In genomic region chr6:40479705-40480104, GRCm38 (mm10) we compare ENCODE assay signal across 16 mouse cellular contexts. TPM values are rescaled to one million over a fixed set of nuclear protein-coding genes. Genes with fewer than 3 reads are reported as not detected.
DNase-seq lines count a peak whose midpoint lies in the region; ATAC-seq and TF ChIP-seq lines count a peak whose summit lies in the region.
"Had no signal": no experiment of that assay in that cellular context is flagged by ENCODE, and none has a peak within 500 bp of the region (broad histone marks: within the 10 kb centered on the region; RNA-seq: fewer than 3 reads in every experiment).

No protein-coding gene starts in this region.

- 75% methylated on average over 1 of the region's 1 CpGs for WGBS in forebrain, postnatal 0 days
- WGBS in forebrain, embryonic 10.5 days: 98% methylated on average over 1 of the region's 1 CpGs
- 81% methylated on average over 1 of the region's 1 CpGs for WGBS in lung, embryonic 14.5 days

- no peak overlapping the region for H3K9ac ChIP-seq in forebrain, postnatal 0 days
- H3K9ac ChIP-seq in lung, embryonic 14.5 days: no peak overlapping the region
- H3K9ac ChIP-seq: forebrain, embryonic 15.5 days; lung, embryonic 15.5 days had no signal

- no peaks in the 10 kb centered on the region for H3K27me3 ChIP-seq in forebrain, postnatal 0 days (ENCODE audit: insufficient read depth, low read length)
- no peaks in the 10 kb centered on the region for H3K27me3 ChIP-seq in forebrain, embryonic 10.5 days (ENCODE audit: poor library complexity, severe bottlenecking)
- H3K27me3 ChIP-seq in lung, embryonic 14.5 days (ENCODE audit: insufficient read depth, low read length): no peaks in the 10 kb centered on the region
- H3K27me3 ChIP-seq: forebrain, embryonic 15.5 days; lung, embryonic 15.5 days had no signal

- no peak overlapping the region for H3K4me3 ChIP-seq in forebrain, postnatal 0 days (ENCODE audit: low read depth, low read length)
- H3K4me3 ChIP-seq in forebrain, embryonic 10.5 days: no peak overlapping the region
- no peak overlapping the region for H3K4me3 ChIP-seq in lung, embryonic 14.5 days (ENCODE audit: low read depth, low read length)
- H3K4me3 ChIP-seq: forebrain, embryonic 15.5 days; heart, embryonic 10.5 days; lung, embryonic 15.5 days had no signal

- no peak overlapping the region for H3K27ac ChIP-seq in forebrain, postnatal 0 days (ENCODE audit: low read depth, low read length)
- H3K27ac ChIP-seq in forebrain, embryonic 10.5 days: no peak overlapping the region
- no peak overlapping the region for H3K27ac ChIP-seq in lung, embryonic 14.5 days (ENCODE audit: low read depth)
- H3K27ac ChIP-seq: forebrain, embryonic 15.5 days; heart, embryonic 10.5 days; lung, embryonic 15.5 days had no signal

- DNase-seq in forebrain, postnatal 0 days: peak; percentile 59
- DNase-seq in forebrain, embryonic 10.5 days (ENCODE audit: extremely low spot score, low spot score): no peak
- peak; percentile 73 for DNase-seq in lung, embryonic 14.5 days
- DNase-seq in lung, postnatal 10 days: no peak
- DNase-seq in brain, adult 2 months (ENCODE audit: low read depth, low spot score): peak; percentile 40
- peak; percentile 9 for DNase-seq in retina, postnatal 1 day
- DNase-seq in frontal cortex, postnatal 10 days (ENCODE audit: low spot score in 2 of 2): no peak
- no peak for DNase-seq in adrenal gland, postnatal 4 days (ENCODE audit: low spot score in 2 of 2)
- DNase-seq: adrenal gland, postnatal 14 days; cerebellum, postnatal 25 days had no signal

- peaks cover 62% of the 10 kb centered on the region for H3K36me3 ChIP-seq in forebrain, postnatal 0 days (ENCODE audit: insufficient read depth)
- peaks cover 92% of the 10 kb centered on the region for H3K36me3 ChIP-seq in forebrain, embryonic 10.5 days (replicated peaks)
- H3K36me3 ChIP-seq in lung, embryonic 14.5 days (ENCODE audit: insufficient read depth): peaks cover 68% of the 10 kb centered on the region

- no peaks in the 10 kb centered on the region for H3K4me1 ChIP-seq in forebrain, postnatal 0 days (ENCODE audit: insufficient read depth)
- no peaks in the 10 kb centered on the region for H3K4me1 ChIP-seq in forebrain, embryonic 10.5 days
- H3K4me1 ChIP-seq in lung, embryonic 14.5 days (ENCODE audit: insufficient read depth): no peaks in the 10 kb centered on the region
- H3K4me1 ChIP-seq: forebrain, embryonic 15.5 days; heart, embryonic 10.5 days; lung, embryonic 15.5 days had no signal

- ATAC-seq in forebrain, postnatal 0 days: no peak
- no peak for ATAC-seq in lung, embryonic 14.5 days (ENCODE audit: insufficient read depth)
- ATAC-seq: forebrain, embryonic 15.5 days had no signal

- H3K4me2 ChIP-seq in forebrain, postnatal 0 days (ENCODE audit: low read depth): no peak overlapping the region
- no peak overlapping the region for H3K4me2 ChIP-seq in lung, embryonic 14.5 days
- H3K4me2 ChIP-seq: forebrain, embryonic 15.5 days; lung, embryonic 15.5 days had no signal

- peak; percentile 54 for TF ChIP-seq CTCF in forebrain, postnatal 0 days (IDR thresholded peaks at IDR 0.05; ENCODE audit: low read depth)
- peak; percentile 22; the same call in 1 of the 2 replicates for TF ChIP-seq CTCF in lung, embryonic 14.5 days (IDR thresholded peaks at IDR 0.05; ENCODE audit: low read depth)

- H3K9me3 ChIP-seq in forebrain, postnatal 0 days (ENCODE audit: low read length): no peaks in the 10 kb centered on the region
- H3K9me3 ChIP-seq in forebrain, embryonic 10.5 days: no peaks in the 10 kb centered on the region
- H3K9me3 ChIP-seq in lung, embryonic 14.5 days (ENCODE audit: low read depth, low read length): no peaks in the 10 kb centered on the region
- H3K9me3 ChIP-seq: forebrain, embryonic 15.5 days; heart, embryonic 10.5 days; lung, embryonic 15.5 days had no signal

RNA-seq across cellular contexts. Expression of gene Ssbp1, which starts 8.6 kb away (rescaled TPM):
- 25.3 and 29.9 TPM in 2 replicates for total RNA-seq in forebrain, postnatal 0 days (2014; rRNA removed)
- 77.2 and 83.1 TPM in 2 replicates for polyA plus RNA-seq in forebrain, postnatal 0 days (2015; fragmentation: Nextera tagmentation; extraction: Ambion mirVana)
- 237 and 245 TPM in 2 replicates for polyA plus RNA-seq in forebrain, embryonic 10.5 days (2016; fragmentation: Nextera tagmentation; extraction: Ambion mirVana)
- polyA plus RNA-seq in lung, embryonic 14.5 days (2014; fragmentation: Nextera tagmentation; extraction: Ambion mirVana): 136 and 143 TPM in 2 replicates
- 10 to 100 TPM; 72.0 to 75.3 TPM for total RNA-seq in adrenal gland, postnatal 4 days (2021)

RNA-seq across cellular contexts. Expression of gene Tas2r137, which starts 11.3 kb away (rescaled TPM):
- total RNA-seq in forebrain, postnatal 0 days (2014; rRNA removed): 0.14 and 0.38 TPM in 2 replicates
- not detected in 2 replicates for polyA plus RNA-seq in forebrain, postnatal 0 days (2015; fragmentation: Nextera tagmentation; extraction: Ambion mirVana)
- polyA plus RNA-seq in forebrain, embryonic 10.5 days (2016; fragmentation: Nextera tagmentation; extraction: Ambion mirVana): not detected in 2 replicates
- not detected in 2 replicates for polyA plus RNA-seq in lung, embryonic 14.5 days (2014; fragmentation: Nextera tagmentation; extraction: Ambion mirVana)
- total RNA-seq in adrenal gland, postnatal 4 days (2021): not detected
- total RNA-seq: adrenal gland, postnatal 14 days had no signal
- polyA plus RNA-seq: forebrain, embryonic 15.5 days; heart, embryonic 10.5 days; intestine, embryonic 14.5 days; lung, embryonic 15.5 days; thymus, postnatal 0 days had no signal

RNA-seq across cellular contexts. Expression of gene Tas2r108, which starts 13.6 kb away (rescaled TPM):
- total RNA-seq in forebrain, postnatal 0 days (2014; rRNA removed): 1.8 TPM in 1 of 2 replicates, not detected in the other
- polyA plus RNA-seq in forebrain, postnatal 0 days (2015; fragmentation: Nextera tagmentation; extraction: Ambion mirVana): not detected in 2 replicates
- 0.19 and 0.21 TPM in 2 replicates for polyA plus RNA-seq in forebrain, embryonic 10.5 days (2016; fragmentation: Nextera tagmentation; extraction: Ambion mirVana)
- not detected in 2 replicates for polyA plus RNA-seq in lung, embryonic 14.5 days (2014; fragmentation: Nextera tagmentation; extraction: Ambion mirVana)
- not detected for total RNA-seq in adrenal gland, postnatal 4 days (2021)
- total RNA-seq: adrenal gland, postnatal 14 days had no signal
- polyA plus RNA-seq: forebrain, embryonic 15.5 days; heart, embryonic 10.5 days; intestine, embryonic 14.5 days; lung, embryonic 15.5 days had no signal

RNA-seq across cellular contexts. Expression of gene Prss37, which starts 39.6 kb away (rescaled TPM):
- total RNA-seq in forebrain, postnatal 0 days (2014; rRNA removed): not detected in 2 replicates
- not detected in 2 replicates for polyA plus RNA-seq in forebrain, postnatal 0 days (2015; fragmentation: Nextera tagmentation; extraction: Ambion mirVana)
- not detected in 2 replicates for polyA plus RNA-seq in forebrain, embryonic 10.5 days (2016; fragmentation: Nextera tagmentation; extraction: Ambion mirVana)
- polyA plus RNA-seq in lung, embryonic 14.5 days (2014; fragmentation: Nextera tagmentation; extraction: Ambion mirVana): not detected in 2 replicates
- total RNA-seq in adrenal gland, postnatal 4 days (2021): not detected
- total RNA-seq: adrenal gland, postnatal 14 days; layer of hippocampus, postnatal 14 days had no signal
- polyA plus RNA-seq: forebrain, embryonic 15.5 days; intestine, embryonic 14.5 days; lung, embryonic 15.5 days; thymus, postnatal 0 days had no signal

RNA-seq across cellular contexts. Expression of gene Wee2, which starts 40.8 kb away (rescaled TPM):
- not detected in 2 replicates for total RNA-seq in forebrain, postnatal 0 days (2014; rRNA removed)
- polyA plus RNA-seq in forebrain, postnatal 0 days (2015; fragmentation: Nextera tagmentation; extraction: Ambion mirVana): 0.13 TPM in 2 replicates
- 0.05 and 0.06 TPM in 2 replicates for polyA plus RNA-seq in forebrain, embryonic 10.5 days (2016; fragmentation: Nextera tagmentation; extraction: Ambion mirVana)
- polyA plus RNA-seq in lung, embryonic 14.5 days (2014; fragmentation: Nextera tagmentation; extraction: Ambion mirVana): not detected in 2 replicates
- not detected for total RNA-seq in adrenal gland, postnatal 4 days (2021)
- total RNA-seq: adrenal gland, postnatal 14 days; layer of hippocampus, postnatal 14 days had no signal
- polyA plus RNA-seq: intestine, embryonic 14.5 days; lung, embryonic 15.5 days had no signal

Comparison
In these comparisons a context has a peak if more than half of its experiments do, and no peak if none do; other contexts are left out.
1. DNase-seq: peak in forebrain, postnatal 0 days (single experiment), lung, embryonic 14.5 days (single experiment), brain, adult 2 months (single experiment) and retina, postnatal 1 day (single experiment); none in forebrain, embryonic 10.5 days (single experiment), lung, postnatal 10 days (single experiment), frontal cortex, postnatal 10 days (0 of 2) and adrenal gland, postnatal 4 days (0 of 2).